Mouse (Mus musculus) forebrain, embryonic 14.5 days (tissue): ENCODE results near the gene Dnajb1. TPM values are rescaled to one million over a fixed set of nuclear protein-coding genes. Genes with fewer than 3 reads are reported as not detected.
A peak's percentile ranks its signal among the peaks of the same experiment; 100 is the strongest.

ENCODE experiments used
- ATAC-seq: fragments of 200-750 bp; cut with Nextera tagmentation; 2 replicates; pipeline ENCODE4 v1.8.0; 2017; ENCODE audit warnings: mild to moderate bottlenecking, moderate library complexity
- DNase-seq: peaks from one replicate; pipeline ENCODE4 v3.0.0-alpha.2; 2015; ENCODE audit warnings: low spot score
- H3K27ac ChIP-seq: fragments of 300-500 bp; sonication (generic); 2 replicates; pipeline ENCODE4 v1.5.1; 2014; ENCODE audit warnings: low read depth, mild to moderate bottlenecking, control low read depth, low read length, moderate library complexity
- H3K27me3 ChIP-seq: fragments of 300-500 bp; sonication (generic); replicated peaks from 2 replicates; pipeline ENCODE4 v1.6.1; 2014; ENCODE audit warnings: low read length, control low read depth, mixed read lengths; ENCODE audit not compliant: control insufficient read depth, insufficient read depth
- H3K36me3 ChIP-seq: fragments of 300-500 bp; sonication (generic); 2 replicates; pipeline ENCODE4 v1.6.1; 2014; ENCODE audit warnings: low read length, control low read depth; ENCODE audit not compliant: control insufficient read depth, insufficient read depth
- H3K4me1 ChIP-seq: fragments of 300-500 bp; sonication (generic); 2 replicates; pipeline ENCODE4 v1.6.1; 2014; ENCODE audit warnings: antibody characterized with exemption, low read length, control low read depth; ENCODE audit not compliant: control insufficient read depth, insufficient read depth
- H3K4me2 ChIP-seq: fragments of 300-500 bp; sonication (generic); 2 replicates; pipeline ENCODE4 v1.6.1; 2014; ENCODE audit warnings: mild to moderate bottlenecking, control low read depth, low read length
- H3K4me3 ChIP-seq: fragments of 300-500 bp; sonication (generic); 2 replicates; pipeline ENCODE4 v1.5.1; 2014; ENCODE audit warnings: low read depth, low read length, control low read depth
- H3K9ac ChIP-seq: fragments of 300-500 bp; sonication (generic); 2 replicates; pipeline ENCODE4 v1.6.1; 2014; ENCODE audit warnings: mild to moderate bottlenecking, low read length, control low read depth, moderate library complexity
- H3K9me3 ChIP-seq: fragments of 300-500 bp; sonication (generic); replicated peaks from 2 replicates; pipeline ENCODE4 v1.6.1; 2016; ENCODE audit warnings: low read length, control low read depth, mixed read lengths; ENCODE audit not compliant: control insufficient read depth
- WGBS: fragments of 180-500 bp; shearing (Covaris S2); extraction: QIAGEN DNeasy Blood & Tissue Kit; methylation state at CpG from one replicate; pipeline ENCODE4 v1.1.7; 2014; 5-methylcytosine and 5-hydroxymethylcytosine counted together
- polyA plus RNA-seq: library from polyadenylated mRNA; unstranded; fragments of >200 nt; fragmentation: Nextera tagmentation; extraction: Ambion mirVana; gene quantifications from 2 replicates; pipeline ENCODE4 v1.2.1, GENCODE M21; 2014

Dnajb1 gene
- polyA plus RNA-seq, 1 experiment from 2014 or later, result 30.1 TPM

DNA sequence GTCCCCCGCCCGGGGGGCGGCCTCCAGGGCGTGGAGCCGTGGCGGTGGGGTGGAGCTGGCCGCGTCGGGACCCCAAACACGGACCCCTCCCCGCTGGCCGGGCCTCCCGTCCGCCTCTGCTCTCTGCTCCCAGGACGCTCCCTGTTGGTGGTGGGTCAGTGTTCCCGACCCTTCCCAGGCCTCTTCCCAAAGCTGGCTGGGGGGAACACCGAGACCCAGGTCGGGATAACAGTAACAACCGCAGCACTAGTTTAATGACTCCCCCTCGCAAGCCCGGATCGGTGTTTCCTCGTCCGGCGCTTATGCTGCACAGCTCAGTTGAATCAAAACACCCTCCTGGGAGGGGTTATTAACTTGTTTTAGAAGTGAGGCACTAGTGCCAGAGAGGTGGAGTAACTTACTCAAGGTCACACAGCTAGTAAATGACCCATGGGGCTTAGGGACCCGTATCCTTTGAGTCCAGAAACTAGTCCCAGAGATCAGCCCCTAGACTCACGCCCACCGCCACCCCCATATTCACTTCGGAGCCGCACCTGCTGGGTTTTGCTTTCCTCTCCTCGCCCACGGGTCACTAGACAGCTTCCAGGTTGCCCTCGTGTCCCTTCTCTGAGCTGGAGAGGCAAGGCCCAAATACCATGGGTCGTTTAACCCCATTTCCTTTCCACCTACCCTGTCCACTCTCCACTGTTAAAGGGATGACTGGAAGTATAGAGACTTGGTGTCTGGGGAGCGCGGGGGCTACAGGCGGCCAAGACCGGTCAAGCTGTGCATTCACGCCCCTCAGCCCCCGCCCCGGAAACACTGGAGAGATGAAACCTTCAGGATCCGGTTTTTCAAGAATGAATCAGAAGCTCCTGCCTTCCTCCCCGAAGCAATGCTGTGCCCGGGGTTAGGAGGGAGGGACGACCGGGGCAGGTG, 45.0 kb downstream of the Dnajb1 start:
- ATAC-seq (no peak; the same call in 1 of the 2 replicates), DNase-seq (no peak)
- H3K4me3 ChIP-seq, result peak overlapping the region; percentile 92
- no peaks in the 10 kb centered on the region for H3K9me3 ChIP-seq
- H3K27me3 ChIP-seq, result no peaks in the 10 kb centered on the region
- peak overlapping the region; percentile 74 for H3K4me2 ChIP-seq
- no peak overlapping the region for H3K27ac ChIP-seq
- H3K36me3 ChIP-seq, result 0 out of 2 replicates have a peak, but pooled peaks cover 6% of the 10 kb centered on the region
- peak overlapping the region; percentile 88 for H3K9ac ChIP-seq
- WGBS, result 2% methylated on average over 46 of the region's 46 CpGs
- peaks cover 9% of the 10 kb centered on the region for H3K4me1 ChIP-seq

GRCm38 (mm10) chr8:83653662-83654017, 45.6 kb downstream of the Dnajb1 start:
- 43% methylated on average over 10 of the region's 10 CpGs for WGBS
- DNase-seq (no peak), ATAC-seq (no peak)
- Histone ChIP-seq H3K9ac (peak overlapping the region; percentile 88), H3K4me3 (peak overlapping the region; percentile 92), H3K4me2 (peak overlapping the region; percentile 74), H3K36me3 (peaks cover 7% of the 10 kb centered on the region; the same call in 1 of the 2 replicates), H3K9me3 (no peaks in the 10 kb centered on the region), H3K27me3 (no peaks in the 10 kb centered on the region), H3K27ac (no peak overlapping the region), H3K4me1 (peaks cover 9% of the 10 kb centered on the region)

GRCm38 (mm10) chr8:83654725-83655124, 46.7 kb downstream of the Dnajb1 start:
- WGBS, result 98% methylated on average over 6 of the region's 6 CpGs
- Histone ChIP-seq H3K27ac (no peak overlapping the region), H3K36me3 (peaks cover 11% of the 10 kb centered on the region; the same call in 1 of the 2 replicates), H3K4me2 (no peak overlapping the region), H3K4me3 (no peak overlapping the region), H3K9ac (no peak overlapping the region), H3K4me1 (peaks cover 9% of the 10 kb centered on the region), H3K27me3 (no peaks in the 10 kb centered on the region), H3K9me3 (no peaks in the 10 kb centered on the region)
- DNase-seq (no peak), ATAC-seq (no peak)

DNA sequence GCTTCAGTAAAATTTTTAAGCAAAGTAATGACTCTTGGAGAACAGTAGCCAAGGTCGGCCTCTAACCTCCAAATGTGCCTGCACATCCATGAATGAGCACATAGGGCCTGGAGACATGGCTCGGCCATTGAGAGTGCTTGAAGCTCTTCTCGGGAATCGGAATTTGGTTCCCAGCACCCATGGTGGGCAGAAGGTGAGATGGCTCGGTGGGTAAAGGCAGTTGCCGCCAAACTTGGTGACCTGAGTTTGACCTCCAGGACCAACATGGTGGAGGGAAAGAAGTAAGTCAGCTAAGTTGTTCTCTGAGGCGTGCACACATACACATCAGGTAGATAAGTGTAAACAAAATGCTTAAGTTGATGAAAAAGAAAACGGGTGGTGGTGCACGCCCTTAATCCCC, 48.0 kb downstream of the Dnajb1 start:
- Histone ChIP-seq H3K27ac (no peak overlapping the region), H3K9me3 (no peaks in the 10 kb centered on the region), H3K4me1 (peaks cover 16% of the 10 kb centered on the region), H3K27me3 (no peaks in the 10 kb centered on the region), H3K4me3 (no peak overlapping the region), H3K4me2 (no peak overlapping the region), H3K36me3 (peaks cover 11% of the 10 kb centered on the region; the same call in 1 of the 2 replicates), H3K9ac (no peak overlapping the region)
- WGBS, result 90% methylated on average over 9 of the region's 9 CpGs
- ATAC-seq, result no peak
- no peak for DNase-seq

DNA sequence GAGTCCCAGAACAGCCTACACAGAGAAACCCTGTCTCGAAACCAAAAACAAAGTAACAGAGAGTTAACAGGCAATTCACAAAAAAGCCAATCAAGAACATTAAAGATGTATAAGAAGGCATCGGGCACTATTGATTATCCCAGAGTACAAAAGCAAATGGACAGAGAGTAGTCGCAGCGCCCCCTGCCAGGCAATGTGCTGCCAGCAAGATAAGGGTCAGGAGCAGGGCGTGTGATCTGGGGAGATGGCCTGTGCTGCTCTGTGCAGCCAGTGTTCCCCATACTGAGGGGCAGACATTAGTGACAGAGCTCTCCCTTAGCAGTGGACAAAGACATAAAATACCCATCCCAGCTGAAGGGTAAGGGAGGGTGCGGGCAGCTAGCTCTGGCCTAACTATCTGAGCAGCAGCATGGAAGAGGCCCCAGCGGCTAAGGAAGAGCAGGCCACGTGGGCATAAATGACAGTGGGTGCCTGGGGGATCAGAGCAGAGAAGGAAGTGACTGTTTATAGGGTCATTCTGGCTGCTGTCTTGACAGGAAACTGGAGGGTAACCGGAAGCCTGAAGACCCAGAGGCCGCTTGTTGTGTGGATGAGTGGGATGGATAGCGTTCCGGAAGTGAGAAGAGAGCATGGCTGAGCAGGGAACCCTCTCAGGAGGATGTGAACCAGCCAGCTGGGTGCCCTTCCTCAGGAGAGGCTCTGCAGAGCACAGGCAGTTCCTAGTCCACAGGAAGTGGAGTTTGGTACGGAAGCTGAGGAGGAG, 48.7 kb downstream of the Dnajb1 start:
- Histone ChIP-seq H3K4me3 (no peak overlapping the region), H3K36me3 (peaks cover 11% of the 10 kb centered on the region; the same call in 1 of the 2 replicates), H3K9me3 (no peaks in the 10 kb centered on the region), H3K4me1 (peaks cover 18% of the 10 kb centered on the region), H3K27ac (no peak overlapping the region), H3K27me3 (no peaks in the 10 kb centered on the region), H3K9ac (no peak overlapping the region), H3K4me2 (no peak overlapping the region)
- 86% methylated on average over 13 of the region's 13 CpGs for WGBS
- DNase-seq (no peak), ATAC-seq (no peak)

DNA sequence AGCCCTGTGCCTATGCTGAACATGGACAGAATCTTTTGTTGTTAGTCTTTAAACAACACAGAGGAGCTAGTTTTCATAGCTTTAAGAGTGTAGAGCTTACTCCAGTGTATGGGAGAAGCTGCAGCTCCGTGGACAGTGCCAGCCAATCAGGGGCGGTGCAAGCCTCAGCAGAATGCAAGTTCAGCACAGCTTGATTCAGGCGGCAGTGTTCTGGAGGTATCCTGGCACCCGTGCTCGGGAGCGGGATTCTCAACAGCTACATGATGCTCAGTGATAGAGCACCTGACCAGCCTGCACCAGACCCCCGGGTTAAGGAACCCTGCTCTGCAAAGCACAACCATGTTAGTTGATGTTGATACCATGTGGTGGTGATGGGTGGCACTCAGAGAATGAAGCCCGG, 52.6 kb downstream of the Dnajb1 start:
- peak overlapping the region; percentile 35 for H3K9ac ChIP-seq
- DNase-seq (peak; percentile 49), ATAC-seq (peak; percentile 27; the same call in 1 of the 2 replicates)
- no peaks in the 10 kb centered on the region for H3K9me3 ChIP-seq
- H3K4me1 ChIP-seq, result peaks cover 9% of the 10 kb centered on the region
- H3K4me2 ChIP-seq, result 0 out of 2 replicates have a peak overlapping the region, but pooled peaks have one; percentile 2
- peak overlapping the region; percentile 10; the same call in 1 of the 2 replicates for H3K27ac ChIP-seq
- H3K36me3 ChIP-seq, result peaks cover 23% of the 10 kb centered on the region
- 8% methylated on average over 8 of the region's 8 CpGs for WGBS
- no peaks in the 10 kb centered on the region for H3K27me3 ChIP-seq
- no peak overlapping the region for H3K4me3 ChIP-seq

- ATAC-seq (0 out of 2 replicates have a peak, but pooled peaks have one; percentile 6), DNase-seq (no peak)
- H3K9ac ChIP-seq, result peak overlapping the region; percentile 35; the same call in 1 of the 2 replicates
- H3K4me1 ChIP-seq, result peaks cover 9% of the 10 kb centered on the region
- no peak overlapping the region for H3K4me3 ChIP-seq
- peaks cover 23% of the 10 kb centered on the region for H3K36me3 ChIP-seq
- no peaks in the 10 kb centered on the region for H3K27me3 ChIP-seq
- WGBS, result 17% methylated on average over 22 of the region's 22 CpGs
- no peaks in the 10 kb centered on the region for H3K9me3 ChIP-seq
- peak overlapping the region; percentile 2; the same call in 1 of the 2 replicates for H3K4me2 ChIP-seq
- H3K27ac ChIP-seq, result peak overlapping the region; percentile 10; the same call in 1 of the 2 replicates
Measured at GRCm38 (mm10) chr8:83660995-83661680, 53.1 kb downstream of the Dnajb1 start.
